Mouse (Mus musculus): Measurements from ENCODE around the gene Pnma3. TPM values are rescaled to one million over a fixed set of nuclear protein-coding genes. Genes with fewer than 3 reads are reported as not detected.

The Pnma3 gene
- not detected for total RNA-seq (2023)

DNA sequence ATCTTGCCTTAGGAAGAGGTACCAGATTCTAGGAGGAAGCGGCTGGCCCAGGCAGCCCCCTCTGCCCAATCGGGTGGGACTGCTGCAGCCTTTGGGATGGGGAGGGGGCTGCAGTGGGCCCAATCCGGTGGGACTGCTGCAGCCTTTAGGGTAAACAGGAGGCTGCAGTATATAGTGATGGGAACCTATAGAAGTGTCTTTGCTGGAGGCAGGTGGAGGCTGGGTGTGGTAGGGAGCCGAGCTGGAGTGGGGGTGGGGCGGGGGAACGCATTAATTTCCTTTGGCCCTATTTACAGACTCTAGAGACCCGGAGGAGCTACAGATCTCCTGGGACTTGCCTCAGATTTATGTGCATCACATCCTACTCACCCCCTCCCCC, at the start of gene Pnma3:
Pnma3 (plus strand) TSS at position 373 of the 379 bp plus-strand sequence.

DNA sequence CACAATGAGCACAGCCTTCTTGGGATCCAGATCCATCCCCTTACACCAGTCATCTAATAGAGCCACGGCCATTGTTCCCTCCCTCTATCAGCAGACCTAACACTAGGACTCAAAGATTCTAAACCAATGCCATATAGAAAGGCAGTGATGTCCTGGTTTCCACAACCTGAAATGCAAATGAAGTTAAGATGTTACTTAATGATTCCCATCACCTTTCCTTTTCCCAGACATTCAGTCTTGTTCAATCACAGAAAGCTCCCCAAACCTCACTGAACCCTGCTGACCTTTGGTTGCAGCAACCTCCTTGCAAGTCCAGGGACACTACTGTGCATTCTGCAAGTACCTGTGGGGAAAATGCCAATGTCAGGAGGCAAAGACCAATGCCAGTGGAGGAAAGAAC, 27.6 kb upstream of the Pnma3 start, which contains the start of gene Pnma5:
Pnma5 (minus strand) TSS at position 101 of the 400 bp plus-strand sequence.

DNA sequence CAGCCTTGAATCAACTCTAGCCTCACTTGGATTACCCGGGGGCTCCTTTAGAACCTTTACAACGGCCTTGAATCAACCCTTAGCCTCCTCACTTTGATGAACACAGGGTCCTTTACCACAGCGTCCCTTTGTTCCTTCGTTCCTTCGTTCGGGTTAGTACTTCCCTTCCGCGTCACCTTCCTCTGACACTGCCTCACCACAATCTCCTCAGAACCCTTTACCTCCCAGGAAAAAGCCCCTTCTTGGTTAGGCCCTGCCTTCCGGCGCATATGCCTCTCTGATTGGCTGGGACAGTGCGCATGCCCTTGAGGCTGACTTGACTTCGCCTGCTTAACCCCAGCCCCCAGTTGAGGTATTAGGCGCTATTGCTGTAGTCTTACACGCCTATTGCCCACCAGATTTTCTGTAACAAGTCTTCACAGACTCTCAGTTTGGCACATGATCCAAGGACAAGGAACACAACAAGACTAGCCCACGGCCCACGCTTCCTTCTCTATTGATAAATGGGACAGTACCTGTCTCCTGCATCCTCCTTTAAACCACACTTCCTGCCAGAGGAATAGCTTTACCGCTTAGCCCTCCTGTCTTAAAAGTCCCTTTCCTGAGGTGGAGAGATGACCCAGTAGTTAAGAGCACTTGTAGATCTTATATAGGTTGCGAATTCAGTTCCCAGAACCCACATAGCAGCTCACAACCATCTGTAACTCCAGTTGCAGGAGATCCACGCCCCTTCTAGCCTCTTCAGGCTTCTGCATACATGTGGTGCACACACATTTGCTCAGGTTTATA, 17.9 kb downstream of the Pnma3 start, which contains the start of gene Xlr4a:
Xlr4a (minus strand) TSS at position 212 of the 789 bp plus-strand sequence.

DNA sequence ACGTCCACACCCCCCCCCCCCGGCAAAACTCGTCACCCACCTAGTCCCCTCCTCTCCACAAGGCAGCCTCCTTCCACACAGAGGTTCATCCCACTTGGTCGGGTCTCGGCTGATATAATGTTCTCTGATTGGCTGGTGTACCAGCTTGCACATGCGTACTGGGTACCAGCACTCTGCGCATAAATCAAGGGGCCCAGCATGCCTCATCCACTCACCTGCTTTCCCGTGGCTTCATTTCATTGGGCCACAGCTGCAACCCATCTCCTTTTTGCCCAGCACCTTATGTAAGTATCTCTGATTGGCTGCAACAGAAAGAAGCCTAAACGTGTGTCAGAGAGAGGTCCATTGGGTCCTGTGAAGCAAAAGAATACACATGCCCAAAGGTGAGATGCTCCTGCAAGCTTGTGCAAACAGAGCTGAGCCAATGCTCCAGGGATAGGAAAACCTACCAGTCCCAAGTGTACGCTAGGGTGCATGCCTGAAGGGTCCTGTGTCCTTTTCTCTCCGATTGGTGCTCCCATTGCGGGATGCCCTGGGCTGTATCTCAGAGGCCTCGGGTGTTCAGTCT, 32.4 kb downstream of the Pnma3 start, which contains the start of gene Xlr3a:
Xlr3a (minus strand) TSS at position 155 of the 568 bp plus-strand sequence.

DNA sequence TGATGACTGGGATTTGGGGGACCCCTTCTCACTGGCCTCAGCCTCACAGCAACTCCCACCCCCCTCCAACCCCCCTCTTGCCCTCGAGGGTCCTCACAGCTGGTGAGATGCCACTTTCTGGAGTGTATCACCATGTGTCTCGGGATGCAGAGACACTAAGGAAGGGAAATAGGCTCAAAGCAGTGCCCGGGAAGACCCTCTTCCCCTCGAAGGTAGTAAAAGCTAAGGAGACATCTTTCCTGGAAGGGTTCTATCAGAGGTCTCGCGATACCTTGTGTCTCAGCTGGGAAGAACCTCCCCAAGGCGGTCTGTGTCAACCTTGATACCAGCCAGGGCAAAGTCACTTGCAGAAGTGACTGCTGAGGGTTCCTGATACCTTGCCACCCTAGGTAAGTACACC, 52.2 kb downstream of the Pnma3 start, which contains the start of gene Gm14685:
Gm14685 (plus strand) TSS at position 301 of the 400 bp plus-strand sequence.

Other genes with a start within 250 kb of the Pnma3 start
- not detected for gene Gabrq, start 239.6 kb upstream of the Pnma3 start, total RNA-seq (2023)
- 10 to 100 TPM; 46.2 to 53.4 TPM for gene Cetn2, start 146.4 kb upstream of the Pnma3 start, total RNA-seq (2023)
- 10 to 100 TPM; 10.1 to 12.5 TPM for gene Nsdhl, start 146.2 kb upstream of the Pnma3 start, total RNA-seq (2023)
- gene Zfp185, start 77.4 kb upstream of the Pnma3 start, total RNA-seq (2023), result not detected
- gene Pnma5, start 27.7 kb upstream of the Pnma3 start, total RNA-seq (2023), result 1 to 10 TPM in 1 of 2 experiments, under 1 TPM in 1; 0.75 to 2.1 TPM
- 10 to 100 TPM in 1 of 2 experiments, 1 to 10 TPM in 1; 3.6 to 16.1 TPM for gene Xlr4a, start 17.7 kb downstream of the Pnma3 start, total RNA-seq (2023)
- 1 to 10 TPM in 1 of 2 experiments, not detected in 1; 2.1 TPM for gene Xlr3a, start 32.3 kb downstream of the Pnma3 start, total RNA-seq (2023)
- under 1 TPM; 0.17 to 0.21 TPM for gene Gm14685, start 52.3 kb downstream of the Pnma3 start, total RNA-seq (2023)
- not detected for gene Xlr5b, start 84.0 kb downstream of the Pnma3 start, total RNA-seq (2023)
- gene DXBay18, start 84.7 kb downstream of the Pnma3 start, total RNA-seq (2023), result not detected
- not detected for gene Spin2d, start 112.2 kb downstream of the Pnma3 start, total RNA-seq (2023)
- 10 to 100 TPM in 1 of 2 experiments, 1 to 10 TPM in 1; 5.9 to 24.8 TPM for gene Xlr3b, start 127.4 kb downstream of the Pnma3 start, total RNA-seq (2023)
- 10 to 100 TPM; 21.7 to 36.8 TPM for gene Xlr4b, start 149.5 kb downstream of the Pnma3 start, total RNA-seq (2023)
- 10 to 100 TPM; 11.0 to 12.9 TPM for gene F8a, start 163.5 kb downstream of the Pnma3 start, total RNA-seq (2023)
- 10 to 100 TPM in 1 of 2 experiments, 1 to 10 TPM in 1; 3.9 to 15.2 TPM for gene Xlr4c, start 178.3 kb downstream of the Pnma3 start, total RNA-seq (2023)
- not detected for gene Xlr3c, start 200.6 kb downstream of the Pnma3 start, total RNA-seq (2023)
- not detected for gene Xlr5a, start 228.2 kb downstream of the Pnma3 start, total RNA-seq (2023)
- gene Xlr5c, start 228.2 kb downstream of the Pnma3 start, total RNA-seq (2023), result not detected

Data from B cell, adult 67 days (primary cell).